Mouse (Mus musculus): ENCODE data around the gene Apod. TPM values are rescaled to one million over a fixed set of nuclear protein-coding genes. Genes with fewer than 3 reads are reported as not detected.

The Apod gene
- total RNA-seq, 2 experiments from 2014 or later: 107 to 112 TPM

GRCm38 (mm10) chr16:31287712-31288111 is 26.9 kb downstream of the Apod start:
- no peak for DNase-seq (ENCODE audit: extremely low spot score in 1 of 2, low spot score in 1 of 2)

GRCm38 (mm10) chr16:31286801-31287488 is 27.7 kb downstream of the Apod start:
- no peak for DNase-seq (ENCODE audit: extremely low spot score in 1 of 2, low spot score in 1 of 2)

DNA sequence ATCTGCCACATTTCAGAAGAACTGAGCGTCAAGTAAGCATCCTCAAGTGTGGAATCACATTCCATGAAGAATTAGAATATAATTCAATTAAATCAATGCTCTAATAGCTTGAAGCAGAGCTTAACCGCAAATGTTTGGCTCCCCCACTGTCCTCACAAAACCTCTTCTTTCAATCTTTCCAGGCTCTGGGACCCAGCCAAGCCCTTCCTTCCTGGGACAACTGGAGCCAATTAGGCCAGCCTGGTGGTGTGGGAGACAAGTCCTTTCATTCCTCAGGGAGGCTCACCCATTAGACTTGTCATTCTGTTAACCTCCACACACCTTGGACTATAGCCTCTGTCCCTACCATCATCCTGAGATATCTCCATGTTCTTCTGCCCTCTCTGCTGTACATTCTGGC is 32.6 kb downstream of the Apod start:
- DNase-seq (ENCODE audit: extremely low spot score in 1 of 2, low spot score in 1 of 2): peak in 1 of 2 experiments; percentile 31

- no peak for DNase-seq (ENCODE audit: extremely low spot score in 1 of 2, low spot score in 1 of 2)
Measured at GRCm38 (mm10) chr16:31280176-31280575, 34.4 kb downstream of the Apod start.

DNA sequence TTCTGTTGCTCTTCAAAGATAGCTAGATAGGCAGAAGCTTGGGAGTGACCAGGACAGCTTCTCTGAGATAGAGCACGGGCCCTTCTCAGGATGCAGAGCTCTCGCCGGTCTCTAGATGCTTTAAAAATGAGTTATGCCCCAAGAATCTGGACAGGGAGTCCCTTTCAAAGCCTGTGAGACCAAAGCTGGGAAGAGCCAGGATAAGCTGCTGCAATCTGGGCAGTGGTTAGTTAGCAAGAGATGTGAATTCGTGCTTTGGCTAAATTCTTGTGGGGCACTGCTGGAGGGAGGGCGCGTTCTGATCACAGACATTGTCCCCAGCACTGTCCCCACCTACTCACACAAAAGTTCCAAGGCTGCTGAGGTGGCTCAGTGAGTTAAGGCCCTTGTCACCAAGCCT is 36.0 kb downstream of the Apod start:
- no peak for DNase-seq (ENCODE audit: extremely low spot score in 1 of 2, low spot score in 1 of 2)

- DNase-seq (ENCODE audit: extremely low spot score in 1 of 2, low spot score in 1 of 2): no peak
Measured at GRCm38 (mm10) chr16:31278081-31278480, 36.5 kb downstream of the Apod start.

DNA sequence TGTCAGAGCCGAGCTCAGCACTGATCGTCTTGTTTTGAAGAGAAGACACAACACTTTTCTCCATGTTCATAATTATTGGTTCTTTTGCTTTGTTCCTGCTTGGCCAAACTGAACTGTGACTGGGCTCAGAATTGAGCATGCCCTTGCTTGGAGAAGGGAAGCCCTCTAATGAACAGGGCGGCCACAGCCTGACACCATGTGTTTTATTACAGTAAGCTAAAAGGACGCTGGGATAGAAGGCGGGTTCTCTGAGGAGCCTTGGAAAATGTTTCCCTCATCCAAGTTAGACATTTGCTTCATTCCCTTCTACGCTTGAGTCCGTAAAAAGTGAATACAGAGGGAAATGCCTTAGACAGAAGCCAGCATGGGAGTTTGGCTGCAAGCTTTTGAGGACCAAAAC is 37.6 kb downstream of the Apod start:
- DNase-seq (ENCODE audit: extremely low spot score in 1 of 2, low spot score in 1 of 2): no peak

GRCm38 (mm10) chr16:31276539-31276938 is 38.1 kb downstream of the Apod start:
- DNase-seq (ENCODE audit: extremely low spot score in 1 of 2, low spot score in 1 of 2): peak in 1 of 2 experiments; percentile 20

DNA sequence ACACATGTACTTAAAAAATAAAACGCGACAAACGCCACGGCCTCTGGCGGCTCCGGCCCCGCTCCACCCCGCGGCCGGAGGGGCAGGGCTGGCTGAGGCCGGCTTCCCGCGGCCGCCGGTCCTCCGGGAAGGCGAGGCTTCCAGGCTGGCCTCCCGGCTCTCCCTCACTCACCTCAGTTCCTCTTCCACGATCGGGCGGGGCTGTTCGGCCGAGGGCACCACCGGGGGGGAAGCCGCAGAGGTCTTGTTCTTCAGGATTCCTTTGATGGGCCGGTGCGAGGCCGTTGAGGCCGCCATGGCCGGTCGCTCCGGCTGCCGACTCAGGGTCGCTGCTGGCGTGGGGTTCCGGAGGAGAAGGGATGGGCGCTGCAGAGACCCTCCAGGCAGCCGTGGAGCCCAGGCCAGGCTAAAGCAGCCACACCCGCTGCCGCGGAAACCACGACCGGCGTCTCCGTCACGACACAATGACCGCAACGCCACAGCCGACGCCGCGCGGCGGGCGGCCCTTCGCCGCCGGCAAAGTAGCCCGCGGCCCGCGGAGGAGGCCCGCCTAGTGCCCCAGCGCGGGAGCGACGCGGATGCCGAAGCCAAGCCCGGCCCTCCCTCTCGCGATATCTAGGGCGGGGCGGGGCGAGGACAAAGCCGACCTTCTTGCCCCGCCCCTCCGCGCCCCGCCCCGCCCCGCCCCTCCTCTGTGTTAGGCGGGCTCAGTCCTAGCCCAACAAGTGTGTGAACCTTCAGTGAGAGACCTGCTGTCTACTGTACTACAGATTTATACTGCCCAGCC is 39.7 kb downstream of the Apod start, which contains the start of gene Ppp1r2:
Ppp1r2 (minus strand) TSS at position 604 of the 787 bp plus-strand sequence.
- DNase-seq (ENCODE audit: extremely low spot score in 1 of 2, low spot score in 1 of 2): peak; percentile 80 to 82

GRCm38 (mm10) chr16:31274084-31274483 is 40.5 kb downstream of the Apod start:
- no peak for DNase-seq (ENCODE audit: extremely low spot score in 1 of 2, low spot score in 1 of 2)

DNA sequence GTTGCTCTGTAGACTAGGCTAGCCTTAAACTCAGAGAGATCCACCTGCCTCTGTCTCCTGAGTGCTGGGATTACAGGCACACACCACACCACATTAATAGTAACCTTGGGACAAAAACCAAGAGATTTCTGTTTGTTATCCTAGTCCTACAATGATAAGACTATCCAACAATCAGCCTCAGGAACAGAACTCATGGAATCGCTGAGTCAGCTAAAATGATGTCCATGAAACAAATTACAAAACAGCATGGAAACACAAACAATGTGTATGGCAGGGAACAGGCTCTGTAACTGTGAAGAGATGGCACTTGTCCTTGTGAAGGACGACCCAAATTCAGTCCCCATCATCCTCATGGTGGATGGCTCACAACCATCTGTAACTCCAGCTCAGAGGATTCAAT is 47.9 kb downstream of the Apod start:
- DNase-seq (ENCODE audit: extremely low spot score in 1 of 2, low spot score in 1 of 2): no peak

DNA sequence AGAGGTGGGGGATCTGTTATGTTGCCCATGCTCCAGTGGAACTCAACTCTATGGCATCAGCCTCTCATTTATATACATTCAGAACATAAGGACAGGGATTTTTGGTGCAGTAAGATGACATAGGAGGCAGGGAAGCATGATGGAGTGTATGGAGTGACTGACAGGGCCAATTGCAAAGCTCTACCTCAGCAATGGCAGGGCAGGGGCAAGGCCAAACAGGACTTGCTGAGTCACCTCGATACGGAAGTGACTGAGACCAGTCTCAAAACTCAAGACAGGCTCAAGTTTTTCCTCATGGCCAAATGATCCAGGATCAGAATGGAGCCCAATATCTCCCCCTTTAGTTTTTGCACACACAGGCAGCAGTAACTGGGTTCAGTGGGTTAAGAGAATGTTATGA is 58.5 kb downstream of the Apod start:
- DNase-seq (ENCODE audit: extremely low spot score in 1 of 2, low spot score in 1 of 2): no peak

DNA sequence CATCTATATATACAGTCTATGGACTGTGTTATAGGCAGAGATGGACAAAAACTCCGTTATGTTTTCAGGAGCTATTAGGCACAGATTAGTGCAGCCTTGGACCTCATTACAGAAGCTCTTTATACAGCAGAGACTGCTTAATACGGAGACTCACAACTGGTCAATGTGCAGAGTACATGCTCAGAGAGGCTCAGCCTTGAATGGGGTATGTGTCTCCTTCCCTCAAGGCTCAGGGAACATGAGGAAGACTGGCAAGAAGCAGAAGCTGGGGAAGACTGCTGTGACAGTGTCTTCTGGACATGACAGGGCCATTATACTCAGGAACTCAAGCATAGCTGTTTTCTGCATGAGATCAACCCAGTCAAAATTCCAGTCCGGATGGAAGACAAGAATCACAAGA is 58.9 kb downstream of the Apod start:
- no peak for DNase-seq (ENCODE audit: extremely low spot score in 1 of 2, low spot score in 1 of 2)

- DNase-seq (ENCODE audit: extremely low spot score in 1 of 2, low spot score in 1 of 2): no peak
Measured at GRCm38 (mm10) chr16:31249401-31249800, 65.2 kb downstream of the Apod start.

DNA sequence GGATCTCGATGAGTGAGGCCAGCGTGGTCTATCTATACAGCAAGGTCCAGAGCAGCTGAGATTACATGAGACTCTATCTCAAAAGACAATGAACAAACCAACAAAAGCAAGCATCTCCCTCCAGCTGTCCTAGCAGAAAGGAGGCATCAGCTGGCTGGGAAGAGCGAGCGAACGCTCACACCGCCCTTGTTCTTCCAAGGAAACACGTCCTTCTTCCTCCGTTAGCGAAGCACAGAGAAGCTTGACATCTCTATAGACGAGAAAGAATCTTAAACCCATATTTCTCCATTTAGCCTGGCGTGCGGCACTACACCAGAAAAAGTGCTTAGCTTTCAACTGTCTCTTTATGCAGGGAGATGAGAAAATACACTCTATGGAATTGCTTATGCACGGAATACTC is 65.9 kb downstream of the Apod start:
- no peak for DNase-seq (ENCODE audit: extremely low spot score in 1 of 2, low spot score in 1 of 2)

- DNase-seq (ENCODE audit: extremely low spot score in 1 of 2, low spot score in 1 of 2): no peak
Measured at GRCm38 (mm10) chr16:31247442-31247841, 67.2 kb downstream of the Apod start.

Small RNA genes lying within 50 kb of the gene (microRNA-seq; reads per million reads assigned to microRNA genes)
- gene Gm27415: 0 reads per million in 2 experiments

Other genes with a start within 250 kb of the Apod start
- 10 to 100 TPM; 20.0 to 21.6 TPM for gene Xxylt1, start 233.4 kb downstream of the Apod start, total RNA-seq (2021)
- gene Acap2, start 113.6 kb downstream of the Apod start, total RNA-seq (2021): 100 to 1,000 TPM; 129 to 132 TPM
- gene Ppp1r2, start 39.5 kb downstream of the Apod start, total RNA-seq (2021): 10 to 100 TPM; 88.1 to 96.4 TPM
- 100 to 1,000 TPM; 116 to 121 TPM for gene Bdh1, start 107.5 kb upstream of the Apod start, total RNA-seq (2021)